Mouse (Mus musculus) megakaryocyte, embryonic 14.5 days (primary cell): ENCODE data around the gene Rhox12.

Experiments
- FLI1 ChIP-seq: IDR thresholded peaks from 2 replicates; pipeline ENCODE4 v1.6.1; 2012; ENCODE audit warnings: low read length, inconsistent platforms, mixed read lengths
- GATA1 ChIP-seq: IDR thresholded peaks from 3 replicates; pipeline ENCODE4 v1.6.1; 2012; ENCODE audit warnings: mixed read lengths, low read length, inconsistent platforms, borderline replicate concordance

- no peak for TF ChIP-seq GATA1
- no peak for TF ChIP-seq FLI1
These were observed 48.4 kb upstream of the Rhox12 start for GRCm38 (mm10) chrX:38159097-38159496.
